26 mouse cellular contexts compared by ENCODE assay signal in the genomic region with DNA sequence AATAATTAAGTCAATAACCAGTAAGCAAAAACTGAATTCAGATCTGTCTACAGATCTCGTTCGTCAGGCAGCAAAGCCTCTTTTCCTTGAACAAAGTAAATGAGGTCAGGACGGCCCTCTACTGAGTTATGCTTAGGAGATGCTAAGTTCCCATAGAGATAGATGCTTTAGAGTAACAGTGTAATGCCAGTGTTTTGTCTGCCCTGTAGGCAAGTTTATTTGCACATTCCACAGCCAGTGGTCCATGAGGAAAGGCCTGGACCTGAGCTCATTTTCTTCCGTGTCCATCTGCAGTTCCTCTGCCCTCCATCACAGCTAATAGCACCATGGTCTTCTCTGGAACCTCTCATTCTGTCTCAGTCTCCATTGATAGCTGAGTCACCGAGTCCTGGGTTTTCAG. TPM values are rescaled to one million over a fixed set of nuclear protein-coding genes. Genes with fewer than 3 reads are reported as not detected.
DNase-seq lines count a peak whose midpoint lies in the region; ATAC-seq lines count a peak whose summit lies in the region.
"Had no signal": no experiment of that assay in that cellular context is flagged by ENCODE, and none has a peak within 500 bp of the region (broad histone marks: within the 10 kb centered on the region; RNA-seq: fewer than 3 reads in every experiment).

No protein-coding gene starts in this region.

- H3K27ac ChIP-seq in kidney, embryonic 15.5 days: no peak overlapping the region
- H3K27ac ChIP-seq in midbrain, embryonic 11.5 days (ENCODE audit: low read depth, low read length): no peak overlapping the region
- no peak overlapping the region for H3K27ac ChIP-seq in midbrain, embryonic 13.5 days
- H3K27ac ChIP-seq: forebrain, embryonic 10.5 days; forebrain, embryonic 13.5 days; heart, embryonic 15.5 days; hindbrain, embryonic 10.5 days; hindbrain, embryonic 13.5 days had no signal

- no peaks in the 10 kb centered on the region for H3K9me3 ChIP-seq in kidney, embryonic 15.5 days (replicated peaks)
- H3K9me3 ChIP-seq in midbrain, embryonic 11.5 days (ENCODE audit: control insufficient read depth, low read length): no peaks in the 10 kb centered on the region
- no peaks in the 10 kb centered on the region for H3K9me3 ChIP-seq in midbrain, embryonic 13.5 days
- H3K9me3 ChIP-seq: forebrain, embryonic 10.5 days; forebrain, embryonic 13.5 days; heart, embryonic 12.5 days; heart, embryonic 15.5 days; hindbrain, embryonic 10.5 days; hindbrain, embryonic 13.5 days had no signal

- no peaks in the 10 kb centered on the region for H3K27me3 ChIP-seq in kidney, embryonic 15.5 days
- no peaks in the 10 kb centered on the region for H3K27me3 ChIP-seq in midbrain, embryonic 11.5 days (ENCODE audit: control insufficient read depth, insufficient read depth, low read length)
- no peaks in the 10 kb centered on the region for H3K27me3 ChIP-seq in midbrain, embryonic 13.5 days
- H3K27me3 ChIP-seq: forebrain, embryonic 13.5 days; heart, embryonic 12.5 days; heart, embryonic 15.5 days; hindbrain, embryonic 13.5 days had no signal

- H3K36me3 ChIP-seq in kidney, embryonic 15.5 days: no peaks in the 10 kb centered on the region
- H3K36me3 ChIP-seq in midbrain, embryonic 11.5 days (ENCODE audit: control insufficient read depth, insufficient read depth, low read length): no peaks in the 10 kb centered on the region
- H3K36me3 ChIP-seq in midbrain, embryonic 13.5 days: no peaks in the 10 kb centered on the region
- H3K36me3 ChIP-seq: forebrain, embryonic 10.5 days; heart, embryonic 12.5 days; heart, embryonic 15.5 days; hindbrain, embryonic 10.5 days; hindbrain, embryonic 13.5 days had no signal

- peak; percentile 52 for ATAC-seq in kidney, embryonic 15.5 days (replicated peaks; ENCODE audit: low FRiP score)
- no peak for ATAC-seq in midbrain, embryonic 11.5 days (ENCODE audit: low FRiP score)
- ATAC-seq in midbrain, embryonic 13.5 days: no peak
- ATAC-seq: CD4-positive, CD25-positive, alpha-beta regulatory T cell, adult 4 months; forebrain, embryonic 13.5 days; forebrain, embryonic 16.5 days; hindbrain, embryonic 16.5 days; Patski had no signal

- 0 out of 2 replicates have a peak, but pooled peaks cover 2% of the 10 kb centered on the region for H3K4me1 ChIP-seq in kidney, embryonic 15.5 days
- no peaks in the 10 kb centered on the region for H3K4me1 ChIP-seq in midbrain, embryonic 11.5 days (ENCODE audit: control insufficient read depth, insufficient read depth, low read length)
- H3K4me1 ChIP-seq in midbrain, embryonic 13.5 days (replicated peaks): no peaks in the 10 kb centered on the region; the same call in 1 of the 2 replicates
- H3K4me1 ChIP-seq: forebrain, embryonic 13.5 days; heart, embryonic 12.5 days; heart, embryonic 15.5 days; hindbrain, embryonic 10.5 days; hindbrain, embryonic 13.5 days had no signal

- H3K9ac ChIP-seq in kidney, embryonic 15.5 days: no peak overlapping the region
- H3K9ac ChIP-seq in midbrain, embryonic 11.5 days (ENCODE audit: low read length): no peak overlapping the region
- H3K9ac ChIP-seq in midbrain, embryonic 13.5 days (replicated peaks): no peak overlapping the region
- H3K9ac ChIP-seq: forebrain, embryonic 13.5 days; heart, embryonic 12.5 days; heart, embryonic 15.5 days; hindbrain, embryonic 13.5 days had no signal

- no peak overlapping the region for H3K4me3 ChIP-seq in kidney, embryonic 15.5 days (replicated peaks)
- no peak overlapping the region for H3K4me3 ChIP-seq in midbrain, embryonic 11.5 days (ENCODE audit: low read depth, low read length)
- no peak overlapping the region for H3K4me3 ChIP-seq in midbrain, embryonic 13.5 days (replicated peaks)
- H3K4me3 ChIP-seq: forebrain, embryonic 10.5 days; forebrain, embryonic 13.5 days; heart, embryonic 12.5 days; heart, embryonic 15.5 days; hindbrain, embryonic 10.5 days; hindbrain, embryonic 13.5 days had no signal

- DNase-seq in kidney, postnatal 10 days: no peak
- peak; percentile 70 for DNase-seq in midbrain, embryonic 11.5 days (ENCODE audit: low spot score, missing footprints)
- DNase-seq in Muller cell, postnatal 12 days (ENCODE audit: inconsistent ontology term): peak; percentile 49
- DNase-seq in retina, postnatal 1 day: peak; percentile 40
- DNase-seq in layer of hippocampus, adult 9-11 months: no peak
- DNase-seq: adrenal gland, postnatal 10 days; adrenal gland, postnatal 36 days; cerebellum, adult 18-20 months; cerebellum, adult 9-10 months; cerebellum, postnatal 14 days; gastrocnemius, postnatal 25 days; heart, adult 18-20 months; heart, postnatal 10 days; heart, postnatal 36 days had no signal

- 59% methylated on average over 5 of the region's 5 CpGs for WGBS in kidney, embryonic 15.5 days
- 72% methylated on average over 5 of the region's 5 CpGs for WGBS in midbrain, embryonic 11.5 days
- 75% methylated on average over 5 of the region's 5 CpGs for WGBS in midbrain, embryonic 13.5 days

- no peak overlapping the region for H3K4me2 ChIP-seq in kidney, embryonic 15.5 days
- H3K4me2 ChIP-seq in midbrain, embryonic 11.5 days: no peak overlapping the region
- no peak overlapping the region for H3K4me2 ChIP-seq in midbrain, embryonic 13.5 days (replicated peaks)
- H3K4me2 ChIP-seq: forebrain, embryonic 13.5 days; heart, embryonic 12.5 days; heart, embryonic 15.5 days; hindbrain, embryonic 13.5 days had no signal

RNA-seq across cellular contexts. Expression of gene Cetn3, which starts 57.4 kb away (rescaled TPM):
- polyA plus RNA-seq in kidney, embryonic 15.5 days (2015; fragmentation: Nextera tagmentation; extraction: Ambion mirVana): 208 and 211 TPM in 2 replicates
- 279 and 302 TPM in 2 replicates for polyA plus RNA-seq in midbrain, embryonic 11.5 days (2014; fragmentation: Nextera tagmentation; extraction: Ambion mirVana)
- 246 and 262 TPM in 2 replicates for polyA plus RNA-seq in midbrain, embryonic 13.5 days (2015; fragmentation: Nextera tagmentation; extraction: Ambion mirVana)

Comparison
In these comparisons a context has a peak if more than half of its experiments do, and no peak if none do; other contexts are left out.
1. DNase-seq: peak in midbrain, embryonic 11.5 days (single experiment), Muller cell, postnatal 12 days (single experiment) and retina, postnatal 1 day (single experiment); none in kidney, postnatal 10 days (single experiment) and layer of hippocampus, adult 9-11 months (single experiment).